Mouse (Mus musculus): ENCODE measurements around the gene Cd5.
A peak's percentile ranks its signal among the peaks of the same experiment; 100 is the strongest.

The Cd5 gene

DNA sequence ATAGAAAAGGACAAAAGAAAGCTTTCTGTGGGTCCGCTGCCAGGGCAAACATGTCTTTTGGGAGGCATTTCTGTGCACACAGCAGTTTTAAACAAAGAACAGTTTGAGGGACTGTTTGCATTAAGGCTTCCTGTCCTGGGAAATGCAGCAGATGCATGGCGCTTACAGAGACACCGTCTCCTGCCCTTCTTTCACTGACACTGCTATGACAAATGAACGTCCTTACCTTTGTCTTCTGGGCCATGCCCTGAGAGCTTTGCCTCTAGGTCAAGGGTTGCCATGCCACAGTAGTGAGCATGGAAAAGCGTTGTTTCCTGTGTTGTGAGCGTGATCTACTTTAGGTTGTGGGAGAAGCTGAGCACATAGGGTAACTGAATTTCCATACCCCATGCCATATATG lies 19.9 kb upstream of the Cd5 start:
- no peak for DNase-seq (ENCODE audit: low spot score in 2 of 2)

DNA sequence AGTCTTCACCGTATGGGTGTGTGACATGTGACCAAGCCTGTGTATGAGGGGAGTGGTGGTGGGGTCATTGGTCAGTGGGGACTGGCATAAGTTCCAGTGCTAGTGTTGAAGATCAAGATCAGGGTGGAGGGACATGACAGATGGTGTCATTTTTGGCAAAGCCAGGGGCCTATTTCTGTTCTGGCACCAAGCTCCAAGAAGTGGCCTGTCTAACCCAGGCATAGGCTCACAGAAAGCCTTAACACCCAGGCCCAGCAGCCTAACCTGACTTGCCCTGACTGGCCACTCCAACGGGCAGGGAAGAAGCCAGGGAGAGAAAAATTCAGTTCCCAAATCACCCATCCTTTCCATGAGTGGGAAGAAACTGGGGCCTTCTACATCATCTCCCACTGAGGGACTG lies 18.7 kb upstream of the Cd5 start:
- DNase-seq (ENCODE audit: low spot score in 2 of 2): no peak

DNA sequence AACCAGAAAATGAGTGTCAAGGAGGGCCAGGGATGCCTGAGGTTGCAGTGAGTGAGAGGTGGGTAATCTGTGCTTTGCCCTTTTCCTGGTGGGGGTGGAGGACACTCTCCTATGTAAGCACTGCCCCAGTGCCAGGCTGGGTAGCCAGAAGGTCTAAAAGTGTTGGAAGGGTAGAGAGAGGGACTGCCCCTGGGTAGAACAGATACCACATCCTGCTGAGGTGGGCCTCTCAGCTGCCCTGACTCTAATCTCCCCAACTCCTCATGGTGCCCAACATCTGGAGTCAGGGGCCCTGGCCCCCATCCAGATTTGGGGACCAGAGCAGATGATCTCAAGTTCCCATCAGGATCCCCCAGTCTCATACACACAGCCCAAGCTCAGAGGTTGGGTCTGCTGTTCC lies 18.3 kb upstream of the Cd5 start:
- DNase-seq (ENCODE audit: low spot score in 2 of 2): no peak

DNA sequence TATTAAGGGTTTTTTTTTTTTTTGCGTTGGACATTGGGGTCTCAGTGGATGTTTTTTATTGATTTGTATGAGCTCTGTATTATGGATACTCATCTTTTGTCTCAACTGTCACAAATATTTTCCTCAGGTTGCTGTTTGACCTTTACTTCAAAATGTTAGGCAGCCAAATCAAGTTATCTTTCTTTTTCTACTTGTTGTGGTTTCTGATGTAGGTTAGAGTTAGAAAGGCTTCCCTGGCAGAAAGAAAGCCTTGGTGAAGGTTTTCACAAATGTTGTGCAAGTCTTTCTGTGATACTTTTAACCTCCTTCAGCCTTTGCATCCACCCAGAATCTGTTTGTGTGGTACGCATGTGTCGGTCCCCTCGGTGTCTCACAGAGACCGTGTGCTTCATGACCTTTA lies 13.8 kb upstream of the Cd5 start:
- DNase-seq (ENCODE audit: low spot score in 2 of 2): no peak

DNA sequence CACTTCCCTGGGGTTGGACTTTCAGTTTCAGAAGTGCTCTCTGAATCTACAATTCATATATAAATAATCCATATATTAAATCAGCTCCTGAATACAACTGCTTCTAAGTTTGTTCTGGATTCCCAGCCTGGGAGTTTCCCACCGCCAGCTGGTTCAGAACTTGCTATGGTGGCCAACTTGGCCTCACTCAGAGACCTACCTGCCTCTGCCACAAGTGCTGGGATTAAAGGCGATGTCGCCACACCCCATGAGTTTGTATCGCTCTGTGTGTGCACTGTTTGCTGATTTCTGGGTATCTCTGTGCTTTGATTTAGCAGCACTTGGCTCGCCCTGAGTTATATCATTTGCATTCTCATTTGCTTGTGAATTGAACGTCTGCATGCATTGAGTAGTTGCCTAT lies 13.3 kb upstream of the Cd5 start:
- DNase-seq (ENCODE audit: low spot score in 2 of 2): no peak

DNA sequence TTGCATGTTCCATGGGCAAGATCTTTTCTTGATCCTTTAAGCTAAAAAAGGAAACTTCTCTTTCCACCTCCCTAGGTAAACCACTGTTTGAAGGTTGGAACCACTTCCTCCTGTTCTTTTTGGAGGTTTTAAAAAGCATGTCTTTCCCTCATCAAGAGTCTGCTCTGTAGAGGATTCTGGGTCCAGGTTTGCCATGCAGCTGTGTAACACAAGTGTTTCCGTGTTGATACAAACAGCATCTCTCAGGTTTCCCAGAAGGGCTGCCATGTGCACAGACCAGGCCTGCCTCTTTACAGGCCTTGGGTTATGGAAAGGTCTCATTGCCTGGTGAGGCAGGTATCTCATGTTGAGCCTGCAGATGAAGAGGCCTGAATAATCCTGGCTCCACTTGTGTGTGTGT lies 12.8 kb upstream of the Cd5 start:
- no peak for DNase-seq (ENCODE audit: low spot score in 2 of 2)

DNA sequence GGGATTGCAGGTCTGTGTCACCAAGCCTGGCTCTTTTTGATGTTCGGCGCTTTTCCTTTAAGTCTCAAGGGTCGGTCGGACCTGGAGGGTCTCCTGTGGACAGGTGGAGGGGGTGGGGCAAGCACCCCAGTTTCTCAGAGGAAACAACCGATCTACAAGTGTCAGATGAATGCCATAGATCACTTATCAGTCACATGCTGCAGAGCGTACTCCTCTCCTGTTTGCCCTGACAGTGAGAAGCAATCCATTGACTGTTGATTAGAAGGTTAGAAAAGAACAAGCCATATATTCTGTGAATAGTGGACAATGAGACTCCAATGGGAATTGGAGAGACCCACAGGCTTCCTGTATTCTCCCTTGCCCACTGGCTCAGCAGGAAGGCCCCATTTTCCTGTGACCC lies 11.4 kb upstream of the Cd5 start:
- DNase-seq (ENCODE audit: low spot score in 2 of 2): no peak

DNA sequence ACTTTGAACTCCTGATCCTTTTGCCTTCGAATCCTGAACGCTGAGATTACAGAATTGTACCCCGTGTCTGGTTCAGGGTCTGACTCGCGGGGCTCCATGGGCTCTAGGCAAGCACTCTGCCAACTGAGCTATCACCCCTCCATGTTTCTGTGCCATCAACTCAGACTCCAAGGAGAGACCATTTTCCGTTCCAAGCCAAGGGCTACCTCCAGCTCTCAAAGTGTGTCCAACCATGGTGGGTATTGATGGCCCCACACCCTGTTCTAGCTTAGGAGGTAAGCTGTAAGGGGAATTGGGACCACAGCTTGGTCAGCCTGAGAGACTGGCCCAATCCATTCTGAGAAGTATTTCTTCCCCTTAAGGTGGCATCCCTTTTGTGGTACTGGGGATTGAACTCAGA lies 10.5 kb upstream of the Cd5 start:
- no peak for DNase-seq (ENCODE audit: low spot score in 2 of 2)

DNA sequence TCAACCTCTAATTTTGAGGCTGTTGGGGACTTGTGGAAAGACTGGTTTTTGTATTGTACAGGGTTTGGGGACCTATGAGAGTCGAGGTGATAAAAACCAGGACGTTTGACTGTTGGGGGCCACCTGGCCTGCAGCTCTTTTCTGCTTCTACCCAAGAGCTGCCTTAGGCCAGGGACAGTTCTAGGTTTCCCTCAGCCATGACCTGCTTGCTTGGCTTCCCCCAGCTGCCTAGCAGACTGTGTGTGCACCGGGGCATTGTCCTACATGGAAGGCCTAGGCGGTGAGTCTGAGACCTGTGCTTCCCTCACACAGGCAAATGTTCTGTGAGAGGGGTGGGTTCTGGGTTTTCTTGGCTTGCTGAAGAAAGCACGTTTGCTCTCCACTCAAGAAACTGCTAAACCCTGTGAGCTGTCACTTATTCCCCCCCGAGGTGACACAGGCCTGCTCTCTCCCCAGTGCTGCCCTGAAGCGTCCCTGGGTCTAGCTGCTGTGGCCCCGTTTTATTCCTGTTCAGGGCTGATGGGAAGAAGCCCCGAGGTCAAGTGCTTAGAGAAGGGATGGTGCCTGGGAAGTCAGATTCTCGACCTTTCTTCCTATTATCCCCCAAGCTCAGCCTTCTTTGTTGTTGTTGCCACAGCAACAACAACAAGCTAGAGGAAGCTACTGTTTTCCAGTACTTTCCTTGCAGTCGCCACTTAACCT lies 9.8 kb upstream of the Cd5 start:
- DNase-seq (ENCODE audit: low spot score in 2 of 2): no peak

DNA sequence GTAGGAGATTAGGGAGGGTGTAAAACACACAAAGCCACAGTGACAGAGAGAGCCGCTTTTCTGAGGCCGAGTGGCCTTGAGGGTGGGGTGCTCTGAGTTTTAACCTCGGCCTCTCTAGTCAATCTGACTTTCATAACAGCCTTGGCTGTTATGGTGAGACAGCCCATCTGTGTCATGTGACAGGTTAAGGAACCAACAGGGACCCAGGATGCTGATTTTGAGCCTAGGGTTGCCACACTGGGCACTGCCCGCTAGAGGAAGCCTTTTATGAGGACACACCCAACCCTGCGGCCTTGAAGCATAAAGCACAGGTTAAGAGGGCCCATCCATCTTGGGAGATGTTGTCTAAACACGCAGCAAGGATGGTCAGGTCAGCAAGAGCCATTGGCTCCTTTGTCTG lies 8.9 kb upstream of the Cd5 start:
- no peak for DNase-seq (ENCODE audit: low spot score in 2 of 2)

DNA sequence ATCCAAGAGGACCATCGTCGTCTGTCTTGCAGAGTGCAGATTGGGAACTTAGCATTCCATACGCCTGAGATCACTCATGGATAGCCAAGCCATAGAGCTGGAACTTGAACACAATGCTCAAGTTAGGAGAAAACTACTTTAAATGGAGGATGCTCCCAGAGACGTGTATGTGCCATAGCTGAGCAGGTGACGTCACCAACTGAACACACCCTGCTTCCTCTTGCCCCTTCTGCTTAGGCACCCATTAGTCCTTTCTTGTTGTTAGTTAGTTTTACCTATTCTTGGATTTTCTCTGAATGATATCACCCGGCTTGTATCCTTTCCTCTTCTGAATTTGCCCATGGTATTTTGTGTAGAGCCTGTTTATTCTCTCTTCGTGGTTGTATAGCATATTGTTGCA lies 8.4 kb upstream of the Cd5 start:
- no peak for DNase-seq (ENCODE audit: low spot score in 2 of 2)

DNA sequence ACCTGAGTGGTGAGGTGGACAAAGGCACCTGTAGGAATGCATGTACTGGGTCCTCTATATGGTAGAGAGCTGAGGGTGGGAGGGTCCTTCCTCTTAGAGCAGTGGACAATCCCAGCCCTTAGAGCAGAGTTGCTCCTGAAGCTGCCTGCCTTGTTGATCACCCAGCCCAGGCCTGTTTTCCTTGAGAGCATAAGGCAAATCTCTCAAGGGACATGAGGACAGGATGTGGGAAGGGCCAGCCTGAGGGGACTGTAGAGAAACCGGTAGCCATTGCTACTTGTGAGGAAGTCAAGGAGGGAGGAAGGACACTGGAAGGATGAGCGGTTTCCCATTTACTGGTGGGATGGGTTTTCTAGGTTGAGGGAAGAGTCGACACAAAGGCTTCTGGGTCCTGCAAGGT lies 3.8 kb upstream of the Cd5 start:
- peak in 1 of 2 experiments; percentile 44 for DNase-seq (ENCODE audit: low spot score in 2 of 2)

DNA sequence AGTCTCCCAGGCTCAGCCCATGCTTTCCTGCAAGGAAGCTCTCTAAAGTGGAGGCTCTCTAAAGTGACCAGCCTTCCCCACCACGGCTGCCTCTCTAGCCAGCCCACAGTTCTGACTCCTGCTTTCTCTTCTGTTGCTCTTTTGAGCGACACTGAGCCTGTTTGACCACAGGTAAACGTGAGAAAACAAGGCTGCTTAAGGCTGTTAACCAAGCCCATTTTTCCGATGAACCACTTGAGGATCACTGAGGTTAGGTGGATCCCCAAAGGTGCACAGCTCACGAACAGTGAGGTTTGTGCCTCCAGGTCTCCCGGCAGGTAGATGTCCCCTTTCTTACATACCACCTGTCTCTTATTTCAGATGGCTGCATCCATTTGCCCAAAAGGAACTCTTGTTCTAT lies 3.3 kb upstream of the Cd5 start:
- DNase-seq (ENCODE audit: low spot score in 2 of 2): no peak

DNA sequence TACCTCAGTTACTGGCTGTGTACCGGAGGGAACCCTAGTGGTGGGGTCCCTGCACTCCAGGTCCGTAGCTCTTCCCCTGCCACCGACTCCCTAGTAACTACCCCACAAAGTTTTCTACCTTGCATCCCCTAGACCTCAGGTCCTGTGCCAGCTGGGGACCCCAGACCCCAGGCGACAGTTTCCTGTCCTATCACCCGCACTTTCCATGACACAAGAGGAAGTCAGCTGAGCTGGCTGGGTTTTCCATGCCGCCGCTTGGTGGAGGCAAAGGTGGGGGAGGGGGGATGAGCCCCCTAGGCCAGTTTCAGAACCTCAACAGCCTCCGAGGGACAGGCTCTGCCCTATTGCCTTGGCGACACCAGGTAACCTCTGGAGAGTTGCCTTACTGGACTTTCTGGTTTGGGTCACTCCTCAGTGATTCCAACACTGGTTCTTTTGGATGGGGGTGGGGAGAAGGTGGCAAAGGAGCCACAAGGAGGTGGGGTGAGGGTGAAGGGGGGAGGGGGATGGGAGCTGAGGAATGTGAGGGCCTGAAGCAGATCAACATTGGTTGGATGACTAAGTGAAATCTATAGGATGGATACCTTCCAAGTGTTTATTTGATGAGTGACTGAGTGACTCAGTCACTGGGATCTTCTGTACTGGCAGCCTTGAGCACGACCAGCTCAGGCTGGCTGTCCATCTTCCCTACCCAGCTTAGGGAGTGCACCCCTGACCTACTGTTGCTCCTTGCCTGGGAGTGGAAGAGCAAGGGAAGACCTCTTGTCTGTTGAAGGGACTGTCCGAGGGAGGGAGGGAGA lies 2.0 kb upstream of the Cd5 start:
- no peak for DNase-seq (ENCODE audit: low spot score in 2 of 2)

DNA sequence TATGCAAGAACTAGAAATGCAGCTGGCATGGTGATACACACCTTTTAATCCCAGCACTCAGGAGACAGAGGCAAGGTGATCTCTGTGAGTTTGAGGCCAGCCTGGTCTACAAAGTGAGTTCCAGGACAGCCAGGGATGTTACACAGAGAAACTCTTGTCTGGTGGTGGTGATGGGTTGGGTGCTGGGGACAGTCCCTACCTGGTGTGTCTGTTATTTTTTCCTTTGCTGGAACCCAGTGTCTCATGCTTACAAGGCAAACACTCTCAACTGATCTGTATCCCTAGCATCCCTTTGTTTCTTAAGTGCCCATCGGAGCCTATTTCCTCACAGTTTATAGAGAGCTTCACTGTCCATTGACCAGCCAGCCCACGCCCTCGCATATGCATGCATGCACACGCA lies 1.1 kb upstream of the Cd5 start:
- no peak for DNase-seq (ENCODE audit: low spot score in 2 of 2)

DNA sequence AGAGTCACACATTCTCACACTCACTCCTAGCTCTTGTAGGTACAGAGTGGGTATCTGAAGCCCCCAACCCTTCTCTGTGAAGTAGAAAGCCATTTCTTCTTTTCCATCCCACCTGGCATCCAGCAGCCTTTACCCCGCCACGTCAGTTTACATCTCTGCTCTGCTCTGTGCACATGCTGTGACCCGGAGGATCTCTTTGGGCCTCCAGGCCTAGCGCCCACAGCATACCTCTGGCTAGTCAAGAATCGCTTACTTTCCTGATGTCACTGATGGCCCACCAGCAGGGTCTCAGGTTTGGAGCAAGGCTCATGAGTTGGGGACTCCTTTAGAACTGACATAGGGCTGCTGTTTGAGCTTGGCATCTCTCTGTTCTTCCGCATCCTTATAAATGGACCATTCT lies 764 bp downstream of the Cd5 start:
- DNase-seq (ENCODE audit: low spot score in 2 of 2): no peak

DNA sequence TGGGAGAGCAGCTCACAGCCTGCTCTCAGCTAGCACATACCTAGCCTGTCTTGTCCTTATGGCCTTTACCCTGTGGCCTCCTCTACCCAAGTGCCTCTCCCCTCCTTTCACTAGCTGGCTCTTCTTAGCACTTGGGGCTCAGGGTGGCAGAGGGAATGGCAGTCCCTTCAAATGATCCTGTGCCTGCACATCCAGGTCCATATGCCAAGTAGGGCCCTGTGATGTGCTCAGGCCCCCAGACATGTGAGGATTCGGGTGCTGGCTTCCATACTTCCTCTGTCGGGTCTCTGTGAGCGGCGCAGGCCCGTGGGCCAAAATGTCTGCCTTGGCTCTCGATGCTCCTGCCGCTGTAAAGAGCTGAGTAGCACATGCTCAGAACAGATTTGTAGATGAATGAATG lies 2.9 kb downstream of the Cd5 start:
- DNase-seq (ENCODE audit: low spot score in 2 of 2): no peak

DNA sequence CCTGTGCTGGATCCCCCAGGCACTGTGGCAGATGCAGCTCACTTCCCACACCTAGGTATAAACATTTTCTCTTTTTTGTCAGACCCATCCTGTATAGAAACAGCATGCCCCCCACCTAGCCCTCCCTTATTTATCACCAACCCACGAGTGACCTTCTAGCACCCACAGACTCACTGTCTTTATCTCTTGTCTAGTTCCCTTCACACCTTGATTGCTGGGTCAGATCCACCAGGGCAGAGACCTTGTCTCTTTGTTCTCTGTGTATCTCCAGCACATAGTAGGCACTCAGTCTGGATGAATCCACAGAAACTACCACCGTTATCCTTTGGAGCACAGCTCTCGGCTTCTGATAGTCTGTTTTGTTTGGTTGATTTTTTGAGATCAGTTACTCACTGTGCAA lies 3.7 kb downstream of the Cd5 start:
- DNase-seq (ENCODE audit: low spot score in 2 of 2): no peak

DNA sequence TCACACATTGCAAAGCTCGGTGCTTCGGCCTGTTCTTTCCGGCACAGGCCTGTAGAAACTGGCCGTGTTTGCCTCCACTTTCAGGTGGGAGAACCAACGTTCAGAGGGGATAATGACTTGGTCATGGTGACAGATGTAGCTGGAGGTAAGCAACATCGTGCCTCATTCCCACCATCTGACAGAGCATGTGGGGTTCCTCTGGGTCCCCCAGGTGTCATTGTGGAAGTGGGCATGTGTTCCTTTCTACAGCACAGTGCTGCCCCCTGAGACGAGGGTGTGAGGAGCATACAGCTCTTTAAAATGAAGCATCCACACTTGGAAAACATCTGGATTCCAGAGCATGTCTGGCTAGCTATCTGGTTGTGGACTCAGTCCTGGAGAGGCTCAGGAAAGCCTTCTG lies 4.2 kb downstream of the Cd5 start:
- DNase-seq (ENCODE audit: low spot score in 2 of 2): no peak

DNA sequence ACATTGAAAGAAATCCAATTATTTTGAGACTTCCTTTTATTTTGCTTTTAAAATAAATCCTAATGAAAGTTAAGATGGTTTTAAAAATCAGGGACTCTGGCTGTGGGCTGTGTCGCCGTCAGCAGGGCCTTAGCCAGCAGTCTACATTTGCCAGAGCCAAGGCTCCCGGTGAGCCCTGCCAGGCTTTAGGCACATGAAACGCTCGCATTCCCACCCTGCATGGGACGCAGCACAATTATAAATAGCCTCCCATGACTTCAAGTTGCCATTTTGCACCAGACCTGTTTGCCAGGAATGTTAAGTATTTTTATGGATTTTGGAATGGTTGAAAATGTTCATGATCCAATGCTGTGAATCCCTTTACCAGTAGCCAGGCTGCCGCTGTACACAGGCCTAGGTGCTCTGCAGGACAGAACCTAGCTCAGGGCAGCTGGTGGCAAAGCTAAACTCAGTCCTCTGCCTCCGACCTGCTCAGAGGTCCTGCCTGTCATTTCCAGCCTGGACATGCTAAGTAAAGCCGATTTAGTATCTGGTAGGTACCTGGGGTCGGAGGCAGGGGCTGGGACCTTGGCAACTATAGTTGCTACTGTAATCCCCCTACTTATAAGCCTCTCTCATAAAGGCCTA lies 5.2 kb downstream of the Cd5 start:
- peak in 1 of 2 experiments; percentile 45 for DNase-seq (ENCODE audit: low spot score in 2 of 2)

DNA sequence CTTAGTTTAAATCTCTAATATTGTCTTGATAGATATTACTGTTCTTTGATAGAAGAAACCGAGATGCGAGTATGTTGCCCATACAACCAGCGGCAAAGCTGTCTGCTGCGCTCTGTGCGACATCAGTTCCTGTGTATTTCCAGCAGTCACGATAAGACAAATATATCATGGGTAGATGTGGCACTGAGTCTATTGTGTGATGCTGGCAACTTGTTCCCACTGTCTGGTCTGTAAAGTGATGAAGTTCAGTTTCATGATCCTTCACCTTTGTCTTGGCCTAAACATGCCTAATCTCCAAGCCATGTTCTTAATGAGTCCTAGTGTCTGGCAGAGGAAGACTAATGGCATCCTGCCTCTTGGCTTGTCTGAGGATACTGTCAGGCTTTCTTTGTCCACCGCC lies 6.1 kb downstream of the Cd5 start:
- no peak for DNase-seq (ENCODE audit: low spot score in 2 of 2)

DNA sequence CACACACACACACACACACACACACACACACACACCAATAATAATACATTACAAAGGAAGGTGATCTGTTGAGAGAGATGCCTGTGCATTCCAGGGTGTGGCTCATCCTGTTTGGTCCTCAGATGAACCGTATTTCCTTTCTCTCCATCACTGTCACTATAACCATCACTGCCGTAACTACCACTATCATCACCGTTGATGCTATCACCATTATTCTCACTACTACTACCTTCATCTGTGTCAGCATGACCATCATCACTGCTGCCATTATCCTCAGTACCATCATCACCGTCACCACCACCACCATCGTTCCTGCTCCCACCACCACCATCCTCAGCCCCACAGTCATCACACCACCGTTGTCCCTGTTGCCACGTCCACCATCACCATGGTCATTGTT lies 6.8 kb downstream of the Cd5 start:
- no peak for DNase-seq (ENCODE audit: low spot score in 2 of 2)

DNA sequence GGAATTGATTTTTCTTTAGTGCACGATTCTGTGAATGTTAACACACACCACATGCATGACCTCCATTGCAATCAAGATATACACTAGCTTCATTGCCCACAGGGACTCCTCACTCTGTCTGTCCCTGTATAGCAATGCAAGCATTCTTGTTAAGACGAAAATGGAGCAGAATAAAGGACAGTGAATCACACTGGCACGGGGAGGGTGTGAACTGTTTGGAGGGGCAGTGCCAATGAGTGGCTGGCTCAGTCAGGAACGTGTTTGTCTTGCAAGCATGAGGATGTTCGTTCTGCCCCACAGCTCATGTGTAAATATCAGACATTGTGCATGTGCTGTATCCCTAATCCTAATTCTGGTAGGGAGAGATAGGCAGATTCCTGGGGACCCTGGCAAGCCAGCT lies 8.3 kb downstream of the Cd5 start:
- no peak for DNase-seq (ENCODE audit: low spot score in 2 of 2)

Data from heart, adult 9 months (tissue).